Mouse (Mus musculus) neural tube, embryonic 14.5 days (tissue): ENCODE data around the gene Sec62. TPM values are rescaled to one million over a fixed set of nuclear protein-coding genes. Genes with fewer than 3 reads are reported as not detected.

Source experiments
- ATAC-seq: fragments of 200-750 bp; cut with Nextera tagmentation; 2 replicates; pipeline ENCODE4 v1.8.0; 2017; ENCODE audit warnings: low read depth, mild to moderate bottlenecking, moderate TSS enrichment, moderate library complexity
- H3K27ac ChIP-seq: fragments of 300-500 bp; sonication (generic); 2 replicates; pipeline ENCODE4 v1.5.1; 2014; ENCODE audit warnings: low read depth, mild to moderate bottlenecking, control low read depth, low read length, moderate library complexity, mixed read lengths
- H3K27me3 ChIP-seq: fragments of 300-500 bp; sonication (generic); 2 replicates; pipeline ENCODE4 v1.6.1; 2014; ENCODE audit warnings: low read length; ENCODE audit not compliant: control insufficient read depth, insufficient read depth
- H3K36me3 ChIP-seq: fragments of 300-500 bp; sonication (generic); 2 replicates; pipeline ENCODE4 v1.6.1; 2014; ENCODE audit warnings: low read length, mixed read lengths; ENCODE audit not compliant: control insufficient read depth, insufficient read depth
- H3K4me1 ChIP-seq: fragments of 300-500 bp; sonication (generic); 2 replicates; pipeline ENCODE4 v1.6.1; 2014; ENCODE audit warnings: low read length; ENCODE audit not compliant: control insufficient read depth, insufficient read depth
- H3K4me2 ChIP-seq: fragments of 300-500 bp; sonication (generic); 2 replicates; pipeline ENCODE4 v1.6.1; 2014; ENCODE audit warnings: mild to moderate bottlenecking, low read depth, low read length, control low read depth
- H3K4me3 ChIP-seq: fragments of 300-500 bp; sonication (generic); 2 replicates; pipeline ENCODE4 v1.5.1; 2014; ENCODE audit warnings: low read depth, low read length, control low read depth, mixed read lengths
- H3K9ac ChIP-seq: fragments of 300-500 bp; sonication (generic); replicated peaks from 2 replicates; pipeline ENCODE4 v1.6.1; 2014; ENCODE audit warnings: low read depth, mild to moderate bottlenecking, control low read depth, low read length, mixed read lengths
- H3K9me3 ChIP-seq: fragments of 300-500 bp; sonication (generic); 2 replicates; pipeline ENCODE4 v1.6.1; 2016; ENCODE audit warnings: low read length; ENCODE audit not compliant: control insufficient read depth
- WGBS: fragments of 180-500 bp; shearing (Covaris S2); extraction: QIAGEN DNeasy Blood & Tissue Kit; methylation state at CpG from one replicate; pipeline ENCODE4 v1.1.7; 2014; 5-methylcytosine and 5-hydroxymethylcytosine counted together
- polyA plus RNA-seq: library from polyadenylated mRNA; unstranded; fragments of >200 nt; fragmentation: Nextera tagmentation; extraction: Ambion mirVana; gene quantifications from 2 replicates; pipeline ENCODE4 v1.2.1, GENCODE M21; 2014

Sec62 gene
- polyA plus RNA-seq, 1 experiment from 2014 or later = 102 TPM

GRCm38 (mm10) chr3:30769755-30770515 lies 22.7 kb upstream of the Sec62 start:
- Histone ChIP-seq H3K27me3 (no peaks in the 10 kb centered on the region), H3K9ac (no peak overlapping the region), H3K4me3 (no peak overlapping the region), H3K4me1 (no peaks in the 10 kb centered on the region), H3K27ac (no peak overlapping the region), H3K9me3 (no peaks in the 10 kb centered on the region), H3K36me3 (no peaks in the 10 kb centered on the region), H3K4me2 (no peak overlapping the region)
- 71% methylated on average over 10 of the region's 10 CpGs for WGBS
- ATAC-seq = no peak

GRCm38 (mm10) chr3:30771560-30771959 lies 21.1 kb upstream of the Sec62 start:
- Histone ChIP-seq H3K4me3 (no peak overlapping the region), H3K4me2 (no peak overlapping the region), H3K9me3 (no peaks in the 10 kb centered on the region), H3K36me3 (no peaks in the 10 kb centered on the region), H3K27ac (no peak overlapping the region), H3K27me3 (no peaks in the 10 kb centered on the region), H3K9ac (no peak overlapping the region), H3K4me1 (no peaks in the 10 kb centered on the region)
- no peak for ATAC-seq
- 92% methylated on average over 1 of the region's 1 CpGs for WGBS

GRCm38 (mm10) chr3:30772631-30773030 lies 20.0 kb upstream of the Sec62 start:
- Histone ChIP-seq H3K36me3 (no peaks in the 10 kb centered on the region), H3K4me2 (no peak overlapping the region), H3K9ac (no peak overlapping the region), H3K27ac (no peak overlapping the region), H3K4me3 (no peak overlapping the region), H3K27me3 (no peaks in the 10 kb centered on the region), H3K9me3 (no peaks in the 10 kb centered on the region), H3K4me1 (no peaks in the 10 kb centered on the region)
- WGBS = 79% methylated on average over 4 of the region's 4 CpGs
- ATAC-seq = no peak

GRCm38 (mm10) chr3:30774677-30775076 lies 18.0 kb upstream of the Sec62 start:
- 92% methylated on average over 5 of the region's 5 CpGs for WGBS
- H3K27me3 ChIP-seq = no peaks in the 10 kb centered on the region
- no peaks in the 10 kb centered on the region for H3K9me3 ChIP-seq
- no peak overlapping the region for H3K4me3 ChIP-seq
- no peak for ATAC-seq
- no peak overlapping the region for H3K9ac ChIP-seq
- H3K27ac ChIP-seq = no peak overlapping the region
- H3K4me1 ChIP-seq = no peaks in the 10 kb centered on the region
- no peak overlapping the region for H3K4me2 ChIP-seq
- H3K36me3 ChIP-seq = no peaks in the 10 kb centered on the region

GRCm38 (mm10) chr3:30777984-30778383 lies 14.7 kb upstream of the Sec62 start:
- H3K9ac ChIP-seq = no peak overlapping the region
- ATAC-seq = no peak
- no peak overlapping the region for H3K4me3 ChIP-seq
- no peak overlapping the region for H3K4me2 ChIP-seq
- no peak overlapping the region for H3K27ac ChIP-seq
- H3K36me3 ChIP-seq = no peaks in the 10 kb centered on the region
- H3K27me3 ChIP-seq = no peaks in the 10 kb centered on the region
- H3K9me3 ChIP-seq = no peaks in the 10 kb centered on the region
- 80% methylated on average over 5 of the region's 5 CpGs for WGBS
- no peaks in the 10 kb centered on the region for H3K4me1 ChIP-seq

GRCm38 (mm10) chr3:30788531-30788930 lies 4.1 kb upstream of the Sec62 start:
- WGBS = 29% methylated on average over 5 of the region's 5 CpGs
- ATAC-seq = no peak

GRCm38 (mm10) chr3:30793403-30794221 lies 937 bp downstream of the Sec62 start:
- H3K27me3 ChIP-seq = no peaks in the 10 kb centered on the region
- H3K36me3 ChIP-seq = no peaks in the 10 kb centered on the region
- peak overlapping the region; percentile 97 for H3K9ac ChIP-seq
- WGBS = 1% methylated on average over 31 of the region's 75 CpGs
- H3K9me3 ChIP-seq = no peaks in the 10 kb centered on the region
- 0 out of 2 replicates have a peak, but pooled peaks cover 10% of the 10 kb centered on the region for H3K4me1 ChIP-seq
- peak overlapping the region; percentile 98 for H3K4me3 ChIP-seq
- ATAC-seq = peak; percentile 89
- H3K27ac ChIP-seq = peak overlapping the region; percentile 95
- H3K4me2 ChIP-seq = peak overlapping the region; percentile 62

More at GRCm38 (mm10) chr3:30788531-30788930, 4.1 kb upstream of the Sec62 start:
- Histone ChIP-seq H3K4me3 (no peak overlapping the region), H3K27me3 (no peaks in the 10 kb centered on the region), H3K4me2 (no peak overlapping the region), H3K4me1 (no peaks in the 10 kb centered on the region), H3K36me3 (no peaks in the 10 kb centered on the region), H3K9ac (no peak overlapping the region), H3K9me3 (no peaks in the 10 kb centered on the region), H3K27ac (no peak overlapping the region)

- Histone ChIP-seq H3K27me3 (no peaks in the 10 kb centered on the region), H3K4me1 (no peaks in the 10 kb centered on the region), H3K27ac (no peak overlapping the region), H3K36me3 (peaks cover 23% of the 10 kb centered on the region; the same call in 1 of the 2 replicates), H3K4me2 (no peak overlapping the region), H3K9ac (no peak overlapping the region), H3K9me3 (no peaks in the 10 kb centered on the region), H3K4me3 (no peak overlapping the region)
- WGBS = 96% methylated on average over 3 of the region's 3 CpGs
- ATAC-seq = no peak
These were observed 9.5 kb downstream of the Sec62 start for GRCm38 (mm10) chr3:30802171-30802570.

- no peak overlapping the region for H3K27ac ChIP-seq
- peaks cover 32% of the 10 kb centered on the region for H3K36me3 ChIP-seq
- WGBS = 81% methylated on average over 3 of the region's 3 CpGs
- no peak for ATAC-seq
- H3K9me3 ChIP-seq = no peaks in the 10 kb centered on the region
- H3K27me3 ChIP-seq = no peaks in the 10 kb centered on the region
- H3K4me1 ChIP-seq = no peaks in the 10 kb centered on the region
- no peak overlapping the region for H3K4me2 ChIP-seq
- no peak overlapping the region for H3K9ac ChIP-seq
- no peak overlapping the region for H3K4me3 ChIP-seq
These were observed 20.2 kb downstream of the Sec62 start for GRCm38 (mm10) chr3:30812881-30813280.
